Mouse (Mus musculus): ENCODE measurements around the gene Sema4b.
A peak's percentile ranks its signal among the peaks of the same experiment; 100 is the strongest.

Gene Sema4b

DNA sequence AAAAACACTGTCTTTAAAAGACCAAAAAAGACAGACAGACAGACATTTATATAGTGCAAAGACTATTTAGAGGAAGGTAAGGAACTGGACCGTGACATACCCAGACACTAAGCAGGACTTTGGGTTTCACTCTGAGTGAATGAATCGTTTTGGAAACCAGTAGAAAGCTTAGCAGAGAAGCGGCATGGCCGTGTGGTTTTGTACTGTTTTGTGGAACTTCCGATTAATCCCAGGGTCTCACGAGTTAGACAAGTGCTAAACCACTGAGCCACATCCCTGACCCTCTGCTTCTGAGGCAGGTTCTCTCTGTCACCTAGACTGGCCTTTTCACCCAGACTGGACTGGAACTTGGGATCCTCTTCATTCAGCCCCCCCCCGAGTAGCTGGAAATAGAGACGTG, 27.8 kb downstream of the Sema4b start:
- DNase-seq (ENCODE audit: extremely low spot score, low read depth, low spot score): no peak

GRCm38 (mm10) chr7:80215398-80215797, 28.8 kb downstream of the Sema4b start:
- no peak for DNase-seq (ENCODE audit: extremely low spot score, low read depth, low spot score)

DNA sequence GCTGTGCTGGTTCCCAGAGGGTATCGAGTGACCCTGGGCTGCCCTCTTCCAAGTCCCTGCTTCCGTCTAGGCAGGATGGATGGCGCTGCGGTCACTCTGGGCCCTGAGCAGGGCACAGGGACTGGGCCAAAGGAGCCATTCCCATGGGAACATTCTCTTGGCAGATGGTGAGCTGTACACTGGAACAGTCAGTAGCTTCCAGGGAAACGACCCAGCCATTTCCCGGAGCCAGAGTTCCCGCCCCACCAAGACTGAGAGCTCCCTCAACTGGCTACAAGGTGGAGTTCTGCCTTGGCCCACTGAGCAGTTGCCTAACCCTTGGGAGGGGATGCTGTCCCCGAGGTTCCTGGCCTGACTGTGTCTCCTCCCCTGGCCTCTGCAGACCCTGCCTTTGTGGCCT, 29.9 kb downstream of the Sema4b start:
- no peak for DNase-seq (ENCODE audit: extremely low spot score, low read depth, low spot score)

- DNase-seq (ENCODE audit: extremely low spot score, low read depth, low spot score): no peak
These were observed 32.0 kb downstream of the Sema4b start for GRCm38 (mm10) chr7:80218666-80219065.

DNA sequence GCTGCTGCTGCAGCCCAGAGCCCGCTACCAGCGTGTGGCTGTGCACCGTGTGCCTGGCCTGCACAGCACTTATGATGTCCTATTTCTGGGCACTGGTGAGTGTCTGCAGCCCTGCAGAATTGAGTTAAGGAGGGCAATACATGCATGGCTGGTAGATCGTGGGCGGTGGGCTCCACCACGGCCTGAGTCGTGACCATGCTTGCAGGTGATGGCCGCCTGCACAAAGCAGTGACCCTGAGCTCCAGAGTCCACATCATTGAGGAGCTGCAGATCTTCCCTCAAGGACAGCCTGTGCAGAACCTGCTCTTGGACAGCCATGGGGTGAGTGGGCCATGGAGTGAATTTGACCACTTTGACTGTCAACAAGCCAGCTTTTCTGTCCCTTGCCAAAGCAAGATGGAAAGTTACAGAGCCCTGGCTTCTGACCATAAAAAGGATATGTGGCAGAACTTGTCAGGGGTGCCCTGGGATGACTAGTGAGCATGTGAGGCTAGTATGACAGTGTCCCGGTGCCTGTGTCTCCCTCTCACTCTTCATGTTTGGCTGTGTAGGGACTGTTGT, 33.7 kb downstream of the Sema4b start:
- DNase-seq (ENCODE audit: extremely low spot score, low read depth, low spot score): no peak

DNA sequence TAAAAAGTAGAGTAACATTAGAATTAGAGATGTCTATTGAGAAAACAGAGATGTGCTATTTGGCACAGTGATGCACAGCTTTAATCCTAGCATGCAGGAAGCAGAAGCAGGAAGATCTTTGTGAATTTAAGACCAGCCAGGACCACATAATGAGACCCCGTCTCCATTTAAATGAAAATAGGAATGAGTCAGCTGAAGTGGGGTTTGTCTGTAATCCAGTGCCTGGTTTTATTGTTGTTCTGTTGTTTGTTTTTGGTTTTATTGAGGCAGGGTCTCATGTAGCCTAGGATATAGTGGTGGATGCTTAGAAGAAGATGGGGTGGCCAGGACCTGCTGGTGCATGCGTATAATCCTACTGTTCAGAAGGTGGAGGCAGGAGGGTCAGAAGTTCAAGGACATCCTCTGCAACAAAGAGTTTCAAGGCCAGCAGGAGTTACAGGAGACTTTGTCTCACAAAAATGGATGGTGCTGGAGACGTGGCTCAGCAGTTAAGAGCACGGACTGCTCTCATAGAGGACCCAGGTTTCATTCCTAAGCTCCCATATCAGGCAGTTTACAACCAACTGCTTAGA, 34.6 kb downstream of the Sema4b start:
- no peak for DNase-seq (ENCODE audit: extremely low spot score, low read depth, low spot score)

DNA sequence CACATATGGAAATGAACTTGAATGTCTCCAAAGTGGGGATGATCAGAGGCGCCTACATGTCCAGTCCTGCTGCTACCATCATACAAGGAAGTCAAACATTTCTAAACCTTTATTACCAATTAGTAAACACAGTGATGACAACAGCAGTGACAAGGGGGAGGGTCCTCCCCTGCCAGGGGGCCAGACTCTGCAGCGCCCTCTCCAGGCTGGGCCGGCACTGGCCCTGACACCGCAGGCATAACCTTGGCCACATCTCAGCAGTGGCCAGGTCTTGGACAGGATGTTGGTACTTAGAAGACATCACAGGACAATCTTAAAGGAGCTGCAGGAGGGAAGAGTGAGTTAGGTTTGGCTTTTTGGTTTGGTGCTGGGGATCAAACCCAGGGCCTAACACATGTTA, 40.4 kb downstream of the Sema4b start:
- no peak for DNase-seq (ENCODE audit: extremely low spot score, low read depth, low spot score)

- DNase-seq (ENCODE audit: extremely low spot score, low read depth, low spot score): no peak
These were observed 43.6 kb downstream of the Sema4b start for GRCm38 (mm10) chr7:80230196-80230595.

DNA sequence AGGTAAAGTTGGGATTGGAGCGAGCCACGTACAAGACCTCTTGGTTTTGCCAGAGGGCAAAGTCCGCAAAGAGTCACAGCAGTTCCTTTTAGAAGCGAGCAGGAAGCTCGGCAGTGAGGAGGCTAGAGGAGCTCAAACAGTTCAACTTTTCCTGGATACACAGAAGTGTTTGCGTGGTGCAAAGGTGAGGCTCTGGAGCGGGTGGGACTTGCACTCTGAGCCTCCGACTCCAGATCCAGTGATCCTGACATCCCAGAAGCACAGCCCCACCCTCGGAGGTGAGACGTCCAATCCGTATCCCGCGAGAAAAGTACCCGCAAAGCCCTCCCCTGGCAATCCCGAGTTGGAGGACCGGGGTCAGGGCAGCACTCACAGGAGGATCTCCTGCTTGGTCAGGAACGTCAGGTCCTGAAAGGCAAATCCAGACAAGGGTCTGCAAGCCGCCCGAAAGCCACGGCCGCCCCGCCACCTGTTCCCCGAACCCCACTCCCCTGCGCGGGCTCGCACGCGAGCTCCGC, 45.4 kb downstream of the Sema4b start:
- DNase-seq (ENCODE audit: extremely low spot score, low read depth, low spot score): no peak

DNA sequence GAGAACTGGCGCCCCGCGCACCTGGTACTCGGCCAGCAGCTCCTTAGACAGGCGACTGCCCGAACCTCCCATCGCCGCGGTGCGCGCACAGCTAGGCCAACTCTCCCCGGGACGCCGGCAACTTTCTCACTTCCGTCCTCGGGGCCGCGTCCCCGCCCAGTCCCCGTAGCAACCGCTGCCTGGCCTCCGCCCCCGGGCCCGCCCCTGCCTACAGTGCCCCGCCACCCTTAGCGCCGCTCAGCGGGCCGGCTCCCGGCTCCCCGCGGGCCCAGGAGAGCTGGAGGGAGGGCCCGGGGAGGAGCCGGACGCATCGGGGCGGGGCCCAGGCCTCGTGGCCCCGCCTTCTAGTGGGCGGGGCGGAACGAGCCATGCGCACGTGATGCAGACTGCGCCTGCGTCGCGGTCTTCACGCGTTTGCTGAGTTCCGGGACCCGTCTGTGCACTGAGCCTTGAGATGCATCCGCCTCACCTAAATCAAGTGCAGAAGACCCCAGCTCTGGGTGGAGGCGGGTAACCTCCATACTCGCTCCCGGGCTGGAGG, 45.9 kb downstream of the Sema4b start, which contains the start of the genes Cib1 and Gdpgp1:
Cib1 (minus strand) TSS at position 325 of the 541 bp plus-strand sequence.
Gdpgp1 (plus strand) TSS at position 377 of the 541 bp plus-strand sequence.
- DNase-seq (ENCODE audit: extremely low spot score, low read depth, low spot score): peak; percentile 93

- DNase-seq (ENCODE audit: extremely low spot score, low read depth, low spot score): no peak
These were observed 47.2 kb downstream of the Sema4b start for GRCm38 (mm10) chr7:80233799-80234198.

DNA sequence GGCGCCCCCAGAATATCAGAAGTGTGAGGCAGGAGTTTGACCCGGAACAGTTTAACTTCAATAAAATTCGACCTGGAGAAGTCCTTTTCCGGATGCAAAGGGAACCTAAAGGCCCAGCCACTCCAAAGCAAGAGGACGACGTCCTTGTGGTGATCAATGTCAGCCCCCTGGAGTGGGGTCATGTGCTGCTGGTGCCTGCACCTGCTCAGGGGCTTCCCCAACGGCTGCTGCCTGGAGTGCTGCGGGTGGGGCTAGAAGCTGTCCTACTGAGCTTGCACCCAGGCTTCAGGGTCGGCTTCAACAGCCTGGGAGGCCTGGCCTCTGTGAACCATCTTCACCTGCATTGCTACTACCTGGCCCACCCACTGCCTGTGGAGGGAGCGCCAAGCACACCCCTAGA, 51.9 kb downstream of the Sema4b start:
- DNase-seq (ENCODE audit: extremely low spot score, low read depth, low spot score): no peak

- DNase-seq (ENCODE audit: extremely low spot score, low read depth, low spot score): no peak
These were observed 55.0 kb downstream of the Sema4b start for GRCm38 (mm10) chr7:80241661-80242060.

DNA sequence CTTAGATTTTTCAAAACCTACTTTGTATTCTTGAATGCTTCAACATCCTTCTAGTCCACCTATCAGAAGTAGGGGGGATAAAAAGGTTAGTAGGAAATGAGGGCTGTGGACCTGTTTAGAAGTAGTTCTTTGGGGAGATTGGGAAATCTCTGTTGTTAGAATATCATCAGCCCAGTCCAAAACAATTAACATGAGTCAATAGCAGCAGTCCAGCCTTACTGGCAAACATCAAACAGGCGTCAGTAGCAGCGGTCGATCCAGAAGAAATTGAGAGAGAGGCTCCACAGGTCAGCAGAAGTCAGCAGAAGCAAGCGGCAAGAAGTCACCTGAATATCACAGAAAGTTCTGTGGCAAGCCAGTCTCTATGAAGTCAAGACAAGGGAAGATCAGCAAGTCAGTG, 58.2 kb downstream of the Sema4b start:
- no peak for DNase-seq (ENCODE audit: extremely low spot score, low read depth, low spot score)

DNA sequence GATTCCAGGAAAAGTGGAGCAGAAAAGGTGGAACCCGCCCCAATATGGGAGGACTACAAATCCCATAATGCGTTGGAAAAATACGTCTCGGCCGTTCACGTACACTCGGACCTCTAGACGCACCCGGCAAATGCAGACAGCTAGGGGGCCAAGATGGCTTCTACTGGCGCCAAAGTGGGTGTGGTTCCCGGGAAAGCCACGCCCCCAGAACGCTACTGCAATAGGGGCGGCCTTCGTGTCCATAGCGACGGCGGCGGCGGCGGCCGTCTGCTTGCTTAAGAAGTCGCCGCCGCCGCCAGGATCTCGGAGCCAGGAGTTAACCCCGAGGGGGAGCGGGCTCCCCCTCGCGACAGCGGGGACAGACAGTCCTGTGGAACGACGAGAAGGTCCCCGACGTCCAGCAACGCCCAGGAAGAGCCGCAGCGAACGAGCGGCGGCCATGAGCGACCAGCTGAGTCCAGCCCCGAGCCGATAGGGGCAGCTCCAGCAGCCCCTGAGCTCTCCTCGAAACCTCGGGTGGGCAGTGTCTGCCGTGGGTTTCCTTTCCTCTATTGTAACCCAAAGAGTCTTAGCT, 59.6 kb downstream of the Sema4b start, which contains the start of gene Ttll13:
Ttll13 (plus strand) TSS at position 229 of the 574 bp plus-strand sequence.
- peak; percentile 85 for DNase-seq (ENCODE audit: extremely low spot score, low read depth, low spot score)

GRCm38 (mm10) chr7:80246859-80247258, 60.2 kb downstream of the Sema4b start:
- no peak for DNase-seq (ENCODE audit: extremely low spot score, low read depth, low spot score)

DNA sequence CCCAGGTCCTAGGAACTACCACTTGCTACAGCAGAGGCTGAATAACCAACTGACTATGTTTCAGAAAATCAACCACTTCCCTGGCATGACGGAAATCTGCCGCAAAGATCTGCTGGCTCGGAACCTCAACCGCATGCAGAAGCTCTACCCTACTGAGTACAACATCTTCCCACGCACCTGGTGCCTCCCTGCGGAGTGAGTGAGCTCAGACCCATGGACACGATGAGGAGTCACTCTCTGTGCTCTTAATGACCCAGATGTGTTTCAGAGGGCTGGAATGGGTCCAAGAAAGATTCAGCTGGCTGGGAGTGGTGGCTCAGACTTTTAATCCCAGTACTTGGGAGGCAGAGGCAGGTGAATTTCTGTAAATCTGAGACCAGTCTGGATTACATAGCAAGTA, 65.8 kb downstream of the Sema4b start:
- no peak for DNase-seq (ENCODE audit: extremely low spot score, low read depth, low spot score)

GRCm38 (mm10) chr7:80252886-80253285, 66.2 kb downstream of the Sema4b start:
- DNase-seq (ENCODE audit: extremely low spot score, low read depth, low spot score): no peak

DNA sequence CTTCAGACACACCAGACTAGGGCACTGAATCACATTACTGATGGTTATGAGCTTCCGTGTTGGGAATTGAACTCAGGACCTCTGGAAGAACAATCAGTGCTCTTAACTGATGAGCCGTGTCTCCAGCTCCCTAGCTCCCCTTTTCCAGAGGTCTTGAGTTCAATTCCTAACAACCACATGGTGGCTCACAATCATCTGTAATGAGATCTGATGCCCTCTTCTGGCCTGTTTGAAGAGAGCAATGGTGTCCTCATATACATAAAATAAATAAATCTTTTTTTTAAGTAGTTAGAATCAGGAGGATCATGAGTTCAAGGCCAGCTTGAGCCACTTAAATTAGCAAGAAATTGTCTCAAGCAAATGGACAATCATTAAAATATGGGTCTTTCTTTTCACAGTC, 69.3 kb downstream of the Sema4b start:
- DNase-seq (ENCODE audit: extremely low spot score, low read depth, low spot score): no peak

DNA sequence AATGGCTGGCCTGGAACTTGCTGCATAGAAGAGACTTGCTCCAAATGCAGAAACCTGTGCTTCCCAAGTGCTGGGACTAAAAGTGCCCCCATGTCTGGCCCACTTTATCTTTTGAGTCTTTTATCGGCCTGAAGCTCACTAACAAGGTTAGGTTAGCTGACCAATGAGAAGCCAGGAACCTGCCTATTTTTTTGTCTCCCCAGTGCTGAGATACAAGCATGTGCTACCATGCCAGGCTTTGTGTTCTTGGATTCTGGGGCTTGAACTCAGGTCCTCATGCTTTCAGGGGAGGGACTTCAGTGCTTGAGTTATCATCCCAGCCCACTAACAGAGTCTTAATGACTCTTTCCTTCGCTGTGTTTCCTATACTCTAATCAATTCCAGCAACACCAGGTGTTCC, 71.1 kb downstream of the Sema4b start:
- no peak for DNase-seq (ENCODE audit: extremely low spot score, low read depth, low spot score)

- DNase-seq (ENCODE audit: extremely low spot score, low read depth, low spot score): no peak
These were observed 74.2 kb downstream of the Sema4b start, which contains the start of gene Ngrn for GRCm38 (mm10) chr7:80260625-80261371. Gene Ngrn, plus strand, starts transcription at chr7:80261215.
